Mouse (Mus musculus) bone marrow, adult 2 months (tissue): ENCODE data around the gene Hspe1.

Experiments
- CTCF ChIP-seq: fragments of 200-500 bp; IDR thresholded peaks from 2 replicates; pipeline ENCODE4 v1.5.1; 2011; ENCODE audit warnings: low read length, control low read depth; ENCODE audit not compliant: control insufficient read depth, insufficient read depth
- POLR2A ChIP-seq: fragments of 200-500 bp; IDR thresholded peaks from 2 replicates; pipeline ENCODE4 v1.6.1; 2011; ENCODE audit warnings: low read depth, mild to moderate bottlenecking, control low read depth, low read length, borderline replicate concordance; ENCODE audit not compliant: control insufficient read depth

- TF ChIP-seq CTCF (no peak), POLR2A (no peak)
These were observed 998 bp upstream of the Hspe1 start for GRCm38 (mm10) chr1:55086868-55087400.
